Mouse (Mus musculus) right cerebral cortex, postnatal 4 days (tissue): ENCODE results near the gene Ccdc51.
A peak's percentile ranks its signal among the peaks of the same experiment; 100 is the strongest.
"Not testable (repeated sequence)": the region's sequence is repeated elsewhere in the genome, so short reads cannot be mapped to it uniquely, and the experiment has no call there.

Experiments used
- DNase-seq: peaks from one replicate; pipeline ENCODE4 v3.0.0-alpha.2; 2022

The Ccdc51 gene

GRCm38 (mm10) chr9:109127076-109127475 is 44.8 kb downstream of the Ccdc51 start:
- no peak for DNase-seq

- DNase-seq = peak; percentile 67
These were observed 45.9 kb downstream of the Ccdc51 start for GRCm38 (mm10) chr9:109128211-109128610.

- no peak for DNase-seq
These were observed 47.8 kb downstream of the Ccdc51 start for GRCm38 (mm10) chr9:109130076-109130475.

- not testable (repeated sequence) for DNase-seq
These were observed 58.1 kb downstream of the Ccdc51 start for GRCm38 (mm10) chr9:109140414-109140813.
